9 mouse cellular contexts compared by ENCODE assay signal in genomic region chr9:71750015-71750672, GRCm38 (mm10). TPM values are rescaled to one million over a fixed set of nuclear protein-coding genes. Genes with fewer than 3 reads are reported as not detected.
DNase-seq lines count a peak whose midpoint lies in the region; ATAC-seq and TF ChIP-seq lines count a peak whose summit lies in the region.
"Had no signal": no experiment of that assay in that cellular context is flagged by ENCODE, and none has a peak within 500 bp of the region (broad histone marks: within the 10 kb centered on the region; RNA-seq: fewer than 3 reads in every experiment).

No protein-coding gene starts in this region.

- no peak overlapping the region for H3K9ac ChIP-seq in intestine, embryonic 15.5 days

- ATAC-seq in intestine, embryonic 15.5 days: peak; percentile 64

- H3K4me2 ChIP-seq in intestine, embryonic 15.5 days (replicated peaks): no peak overlapping the region

- no peaks in the 10 kb centered on the region for H3K27me3 ChIP-seq in intestine, embryonic 15.5 days (replicated peaks)

- intact Hi-C loops in gastrocnemius, adult 2 months (cut with DNase I): no loop called here

- H3K4me1 ChIP-seq in intestine, embryonic 15.5 days (replicated peaks): peaks cover 17% of the 10 kb centered on the region

- no peaks in the 10 kb centered on the region for H3K9me3 ChIP-seq in intestine, embryonic 15.5 days

- no peaks in the 10 kb centered on the region for H3K36me3 ChIP-seq in intestine, embryonic 15.5 days

- DNase-seq in gastrocnemius, adult 2 months: peak; percentile 39
- no peak for DNase-seq in gastrocnemius, postnatal 25 days
- DNase-seq in embryo, embryonic 10 days (ENCODE audit: low spot score): peak; percentile 62
- peak; percentile 82 for DNase-seq in lung, postnatal 25 days (ENCODE audit: low spot score)
- DNase-seq in adrenal gland, postnatal 14 days: no peak
- DNase-seq in T-cell, adult 2 months (ENCODE audit: low spot score): no peak
- DNase-seq in left cerebral cortex, adult 11 months (ENCODE audit: low spot score): no peak
- DNase-seq: thymus, postnatal 36 days had no signal

- H3K27ac ChIP-seq in gastrocnemius, adult 2 months: peak overlapping the region; percentile 28; the same call in 1 of the 2 replicates
- no peak overlapping the region for H3K27ac ChIP-seq in intestine, embryonic 15.5 days

- TF ChIP-seq CTCF in gastrocnemius, adult 2 months (IDR thresholded peaks at IDR 0.05): no peak

- H3K4me3 ChIP-seq in gastrocnemius, adult 2 months: no peak overlapping the region
- H3K4me3 ChIP-seq in intestine, embryonic 15.5 days (replicated peaks): no peak overlapping the region

- 19% methylated on average over 4 of the region's 4 CpGs for WGBS in intestine, embryonic 15.5 days

RNA-seq across cellular contexts. Expression of gene Cgnl1, which starts 21.3 kb away (rescaled TPM):
- 1 to 10 TPM; 3.5 to 8.1 TPM for total RNA-seq in gastrocnemius, adult 2 months (2021)
- total RNA-seq in gastrocnemius, postnatal 25 days (2021): 10 to 100 TPM in 1 of 2 experiments, 1 to 10 TPM in 1; 6.6 to 12.2 TPM
- polyA plus RNA-seq in intestine, embryonic 15.5 days (2015; fragmentation: Nextera tagmentation; extraction: Ambion mirVana): 9.0 and 9.4 TPM in 2 replicates
- 64.8 and 67.3 TPM in 2 replicates for total RNA-seq in adrenal gland, postnatal 14 days (2021)

Comparison
In these comparisons a context has a peak if more than half of its experiments do, and no peak if none do; other contexts are left out.
1. DNase-seq: peak in gastrocnemius, adult 2 months (single experiment), embryo, embryonic 10 days (single experiment) and lung, postnatal 25 days (single experiment); none in gastrocnemius, postnatal 25 days (single experiment), adrenal gland, postnatal 14 days (single experiment), T-cell, adult 2 months (single experiment) and left cerebral cortex, adult 11 months (single experiment).